Mouse (Mus musculus) right cerebral cortex, adult 2 months (tissue): ENCODE results near the gene Sytl3.

Source experiments
- DNase-seq, 2 experiments: peaks; one replicate each; pipeline ENCODE4 v3.0.0; 2021 to 2022; ENCODE audit warnings: low spot score in 2 of 2

Gene Sytl3

DNA sequence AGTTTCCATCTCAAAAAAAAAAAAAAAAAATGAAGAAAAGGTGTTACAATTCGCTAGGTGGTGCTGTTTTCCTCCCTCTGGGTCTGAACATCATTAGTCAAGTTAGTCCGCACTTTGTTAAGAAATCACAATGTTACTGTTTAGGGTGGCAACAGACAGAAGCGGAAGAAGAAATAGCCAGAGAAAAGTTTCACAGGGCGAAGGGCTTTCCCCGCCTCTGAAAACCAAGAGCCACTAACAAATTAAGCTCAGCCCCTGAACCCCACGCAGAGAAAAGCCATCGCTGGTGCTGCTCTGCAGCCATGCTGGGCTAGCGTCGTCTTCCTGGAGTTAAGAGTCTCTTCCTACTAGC, 119.4 kb downstream of the Sytl3 start:
- DNase-seq, result peak; percentile 20 to 36

DNA sequence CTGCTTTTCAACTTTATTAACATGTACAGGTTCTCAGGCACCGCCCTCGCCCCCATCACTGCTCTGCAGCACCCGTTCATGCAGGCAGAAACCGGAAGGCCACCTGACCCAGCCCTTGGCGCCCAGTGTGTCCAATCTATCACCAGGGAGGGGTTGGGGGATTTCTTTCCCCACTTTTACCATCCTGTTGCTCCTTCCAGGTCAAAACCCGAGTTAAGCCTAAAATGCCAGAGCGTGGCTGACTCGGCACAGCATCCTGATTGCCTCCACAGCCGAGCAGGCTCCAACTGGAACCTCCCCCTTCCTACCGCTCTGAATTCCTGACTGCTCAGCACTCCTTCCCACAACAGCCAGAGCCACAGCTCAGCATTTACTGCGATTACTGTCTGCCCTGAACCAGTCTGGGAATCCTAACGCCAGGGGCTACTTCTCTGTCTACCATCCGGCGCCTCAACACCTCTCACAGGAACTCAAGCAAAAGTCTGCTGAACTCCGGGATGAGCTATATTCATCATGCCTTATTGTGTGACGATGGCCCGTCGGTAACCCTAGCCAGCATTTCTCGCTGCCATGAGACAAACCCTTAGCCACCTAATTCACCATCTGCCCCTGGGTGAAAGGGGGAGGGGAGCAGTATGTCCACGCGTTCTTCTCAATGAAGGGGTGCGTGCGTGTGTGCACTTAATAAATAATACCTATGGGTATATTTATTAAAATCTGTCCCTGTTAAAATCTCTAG, 120.0 kb downstream of the Sytl3 start:
- DNase-seq, result peak; percentile 21 to 49

DNA sequence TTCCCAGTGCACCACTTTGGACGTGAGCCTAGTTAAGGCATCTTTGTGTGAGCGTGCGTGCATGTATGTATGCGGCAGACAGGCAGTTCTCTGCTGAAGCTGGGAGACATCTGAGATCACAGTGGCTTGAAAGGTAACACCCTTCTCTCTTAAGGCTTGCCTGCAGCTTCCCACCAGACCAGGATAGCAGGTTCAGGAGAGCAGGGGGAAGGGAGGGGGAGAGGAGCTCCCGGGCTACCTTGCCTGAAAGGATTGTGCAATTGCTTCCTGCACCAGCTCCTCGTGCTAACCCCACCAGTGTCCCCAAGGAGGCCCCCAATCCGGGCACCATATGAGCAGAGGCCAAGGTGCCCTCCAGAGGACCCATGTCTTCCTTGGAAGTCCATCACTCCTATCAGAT, 120.7 kb downstream of the Sytl3 start:
- no peak for DNase-seq

DNA sequence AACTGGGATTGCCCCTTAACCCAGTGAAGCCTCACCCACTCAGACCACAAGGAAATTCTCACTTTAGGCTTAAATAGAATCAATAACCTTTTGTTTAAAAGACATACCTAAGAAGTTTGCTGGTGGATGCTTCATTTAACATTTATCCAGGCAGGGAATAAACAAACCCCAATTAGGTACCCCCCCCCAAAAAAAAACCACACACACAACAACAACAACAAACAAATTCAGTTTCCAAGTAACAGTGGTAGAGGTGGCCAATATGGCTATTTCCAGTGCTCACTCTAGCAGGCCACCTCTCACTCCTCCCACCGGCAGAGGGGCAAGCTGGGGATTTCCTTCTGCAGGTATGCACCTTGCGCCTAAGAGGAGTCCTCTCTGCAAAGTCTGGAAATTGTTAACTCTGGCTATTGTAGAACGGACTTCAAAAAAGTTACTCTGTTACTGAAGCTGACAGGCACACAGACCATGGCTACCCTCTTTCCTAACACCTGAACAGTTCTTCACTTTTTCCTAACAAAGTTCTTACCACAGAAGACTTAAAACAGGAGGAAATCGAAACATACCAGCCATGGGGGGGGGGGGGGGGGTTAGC, 121.7 kb downstream of the Sytl3 start:
- DNase-seq, result no peak

DNA sequence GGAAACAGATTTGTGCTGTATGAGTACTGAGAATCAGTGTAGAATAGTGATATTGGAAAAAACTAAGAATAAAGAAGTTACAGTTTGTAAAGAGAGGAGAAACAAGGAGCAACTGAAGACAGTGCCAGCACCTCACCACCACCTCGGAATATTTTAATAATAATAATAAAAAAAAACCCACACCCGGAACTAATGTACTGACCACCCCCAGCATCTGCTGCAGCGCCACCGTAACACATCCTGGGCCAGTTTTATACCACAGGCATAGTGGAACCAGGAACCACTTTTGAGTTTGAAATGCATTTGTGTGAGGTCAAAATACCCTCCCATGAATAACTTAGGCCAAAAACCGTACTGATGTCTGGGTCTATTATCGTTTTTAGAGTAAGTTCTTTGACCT, 122.4 kb downstream of the Sytl3 start:
- no peak for DNase-seq

DNA sequence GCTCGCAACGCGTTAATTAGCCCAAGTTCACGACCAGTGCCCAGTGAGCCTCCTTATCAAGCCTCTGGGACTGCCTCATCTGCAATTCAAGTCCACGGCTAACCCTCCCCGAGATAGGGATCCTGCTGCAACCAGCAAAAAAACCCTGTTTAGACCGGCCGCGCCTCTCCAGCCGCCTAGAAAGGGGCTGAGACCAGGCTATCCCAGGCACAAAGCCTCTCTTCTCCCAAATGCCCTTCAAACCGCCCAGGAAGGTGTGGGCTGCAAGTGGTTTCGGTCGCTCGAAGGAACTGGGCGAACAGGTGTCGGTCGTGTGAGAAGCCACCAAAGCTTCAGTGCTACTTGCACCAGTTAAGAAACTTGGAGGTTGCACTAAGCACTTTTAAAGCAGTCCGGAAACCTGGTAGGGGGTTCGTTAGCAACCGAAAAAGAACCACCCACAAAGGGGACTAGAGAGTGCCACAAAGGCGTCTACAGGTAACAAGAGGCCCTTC, 123.2 kb downstream of the Sytl3 start:
- DNase-seq, result no peak

DNA sequence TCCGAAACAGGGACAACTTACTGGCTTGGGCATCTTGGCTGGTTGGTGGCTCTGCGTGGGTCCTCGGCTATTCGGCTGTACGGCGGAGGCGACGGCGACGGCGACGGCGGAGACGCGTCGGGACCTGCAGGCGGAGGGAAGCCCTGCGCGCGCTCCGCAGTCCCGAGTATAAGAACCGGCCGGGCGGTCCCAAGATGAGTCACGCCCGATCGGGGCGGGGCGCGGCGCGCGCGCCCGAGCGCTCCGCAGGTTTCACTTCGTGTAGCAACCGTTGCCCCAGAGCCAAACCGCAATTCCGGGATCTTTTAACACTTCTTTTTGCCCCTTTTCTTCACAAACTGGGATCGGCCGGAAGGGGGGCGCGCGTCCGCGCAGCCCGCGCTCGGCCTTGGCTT, 123.7 kb downstream of the Sytl3 start, which contains the start of gene Ezr:
Gene Ezr (minus strand): TSS at position 174 of the 395 bp plus-strand sequence.
- DNase-seq, result peak; percentile 60 to 77

DNA sequence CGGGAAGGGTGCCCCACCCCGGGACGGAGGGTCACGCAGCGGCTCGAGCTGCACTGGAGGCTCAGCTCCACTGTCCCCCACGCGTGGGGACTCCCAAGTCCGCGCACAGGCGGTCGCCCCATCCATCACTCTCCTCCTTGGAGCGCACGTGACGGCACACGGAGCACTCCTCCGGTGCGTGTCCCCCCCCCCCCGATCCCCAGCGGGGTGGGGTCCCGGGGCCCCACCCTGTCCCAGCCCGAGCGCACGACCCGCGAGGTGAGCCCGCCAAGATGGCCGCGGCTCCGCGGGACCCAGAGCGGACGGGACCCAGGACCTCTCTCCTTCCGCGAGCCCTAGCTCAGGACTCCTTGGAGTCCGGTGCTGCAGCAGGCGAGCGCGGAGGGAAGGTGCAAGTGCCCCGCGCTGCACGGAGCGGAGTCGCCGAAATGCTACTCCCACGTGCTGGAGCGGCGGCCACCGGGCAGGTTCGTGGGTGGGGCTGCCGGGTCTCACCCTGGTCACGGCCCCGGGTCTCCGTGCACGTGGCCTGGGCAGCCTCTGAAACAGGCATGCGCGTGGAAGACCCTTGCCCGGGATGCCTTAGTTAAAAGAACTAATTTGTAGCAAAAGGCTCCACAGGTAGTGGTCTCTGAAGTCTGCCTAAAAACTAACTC, 124.2 kb downstream of the Sytl3 start:
- DNase-seq, result no peak

DNA sequence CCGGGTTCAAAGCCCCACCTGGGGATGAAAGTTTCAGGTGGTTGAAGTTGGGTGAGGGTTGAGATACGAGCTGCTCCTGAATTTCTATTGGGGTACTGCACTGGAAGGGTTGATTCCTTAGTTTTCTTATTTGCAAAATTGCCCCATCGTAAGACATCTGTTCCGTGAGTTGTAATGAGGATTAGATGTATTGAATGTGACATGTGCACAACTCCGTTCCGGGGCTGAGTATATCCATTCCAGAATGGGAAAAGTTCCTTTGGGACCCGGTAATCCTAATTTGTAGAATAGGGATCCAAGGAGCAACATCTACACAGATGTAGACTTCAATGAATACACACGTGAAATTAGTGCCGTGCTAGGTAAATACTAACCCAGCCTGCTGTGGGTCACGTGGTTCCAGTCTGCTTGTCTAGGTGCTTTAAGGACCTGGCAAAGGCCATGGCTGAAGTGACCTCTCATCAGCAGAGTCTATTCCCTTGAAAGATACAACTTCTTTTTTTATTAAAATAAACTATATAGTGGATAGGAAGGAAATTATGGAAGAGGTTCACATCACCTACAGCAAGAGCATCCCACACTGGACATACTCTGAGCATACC, 125.0 kb downstream of the Sytl3 start:
- no peak for DNase-seq

DNA sequence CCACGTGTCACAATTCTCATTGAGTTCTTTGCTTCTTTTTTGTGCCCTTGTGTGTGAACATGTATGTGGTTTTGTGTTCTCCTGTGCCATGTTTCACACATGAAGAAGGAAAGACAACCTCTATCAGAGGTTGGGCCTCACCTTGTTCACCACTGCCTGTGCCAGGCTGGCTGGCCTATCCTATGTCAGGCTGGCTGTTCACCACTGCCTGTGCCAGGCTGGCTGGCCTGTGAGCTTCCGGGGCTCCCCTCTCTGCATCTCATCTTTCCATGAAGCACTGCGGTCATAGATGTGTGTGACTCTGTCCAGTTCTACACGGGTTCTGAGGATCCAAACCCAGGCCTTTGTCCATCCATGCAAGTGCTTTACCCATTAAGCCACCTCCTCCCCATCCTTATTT, 128.3 kb downstream of the Sytl3 start:
- no peak for DNase-seq
